Mouse (Mus musculus) small intestine, adult 2 months (tissue): Measurements from ENCODE around the gene Gm13285.
"Not testable (repeated sequence)": the region's sequence is repeated elsewhere in the genome, so short reads cannot be mapped to it uniquely, and the experiment has no call there.

Source experiments
- CTCF ChIP-seq: fragments of 200-500 bp; IDR thresholded peaks from 2 replicates; pipeline ENCODE4 v1.5.1; 2012; ENCODE audit warnings: low read depth, mild to moderate bottlenecking, control low read depth, inconsistent platforms, low read length, moderate library complexity, mixed read lengths; ENCODE audit not compliant: insufficient replicate concordance, insufficient read length; ENCODE audit errors: extremely low read depth
- POLR2A ChIP-seq: fragments of 200-500 bp; IDR thresholded peaks from 2 replicates; pipeline ENCODE4 v1.6.1; 2012; ENCODE audit warnings: low read depth, mild to moderate bottlenecking, control low read depth, inconsistent platforms, low read length, moderate library complexity

GRCm38 (mm10) chr4:88760431-88760830, 39.0 kb upstream of the Gm13285 start:
- TF ChIP-seq POLR2A: not testable (repeated sequence)
- 0 out of 2 replicates have a peak, but pooled peaks have one; percentile 17 for TF ChIP-seq CTCF
